Mouse (Mus musculus): Measurements from ENCODE around the gene Polr3f.

- no peak for TF ChIP-seq CTCF (IDR thresholded peaks at IDR 0.05; ENCODE audit: control insufficient read depth, insufficient read depth, low read length)
- TF ChIP-seq POLR2A (IDR thresholded peaks at IDR 0.05; ENCODE audit: borderline replicate concordance, control insufficient read depth, low read depth, low read length), result no peak
Observed at GRCm38 (mm10) chr2:144489342-144489741, 38.2 kb upstream of the Polr3f start.

Measured in bone marrow, adult 2 months (tissue).